Mouse (Mus musculus) lung, adult 2 months (tissue): Measurements from ENCODE around the gene Wwc2.

ENCODE experiments used
- CTCF ChIP-seq: fragments of 200-500 bp; IDR thresholded peaks from 2 replicates; pipeline ENCODE4 v1.5.1; 2011; ENCODE audit warnings: mild to moderate bottlenecking, low read length, control low read depth; ENCODE audit not compliant: insufficient read depth
- POLR2A ChIP-seq: fragments of 200-500 bp; IDR thresholded peaks from 2 replicates; pipeline ENCODE4 v1.6.1; 2011; ENCODE audit warnings: low read depth, mild to moderate bottlenecking, control low read depth, low read length, borderline replicate concordance; ENCODE audit errors: extremely low read depth

GRCm38 (mm10) chr8:47843063-47843462 lies 147.7 kb downstream of the Wwc2 start:
- TF ChIP-seq CTCF = no peak
- TF ChIP-seq POLR2A = no peak
